Mouse (Mus musculus) cerebellum, adult 11 months (tissue): ENCODE results near the gene Ube2m.
"Not testable (repeated sequence)": the region's sequence is repeated elsewhere in the genome, so short reads cannot be mapped to it uniquely, and the experiment has no call there.

Experiments
- DNase-seq: peaks from one replicate; pipeline ENCODE4 v3.0.0; 2022

Gene Ube2m

DNA sequence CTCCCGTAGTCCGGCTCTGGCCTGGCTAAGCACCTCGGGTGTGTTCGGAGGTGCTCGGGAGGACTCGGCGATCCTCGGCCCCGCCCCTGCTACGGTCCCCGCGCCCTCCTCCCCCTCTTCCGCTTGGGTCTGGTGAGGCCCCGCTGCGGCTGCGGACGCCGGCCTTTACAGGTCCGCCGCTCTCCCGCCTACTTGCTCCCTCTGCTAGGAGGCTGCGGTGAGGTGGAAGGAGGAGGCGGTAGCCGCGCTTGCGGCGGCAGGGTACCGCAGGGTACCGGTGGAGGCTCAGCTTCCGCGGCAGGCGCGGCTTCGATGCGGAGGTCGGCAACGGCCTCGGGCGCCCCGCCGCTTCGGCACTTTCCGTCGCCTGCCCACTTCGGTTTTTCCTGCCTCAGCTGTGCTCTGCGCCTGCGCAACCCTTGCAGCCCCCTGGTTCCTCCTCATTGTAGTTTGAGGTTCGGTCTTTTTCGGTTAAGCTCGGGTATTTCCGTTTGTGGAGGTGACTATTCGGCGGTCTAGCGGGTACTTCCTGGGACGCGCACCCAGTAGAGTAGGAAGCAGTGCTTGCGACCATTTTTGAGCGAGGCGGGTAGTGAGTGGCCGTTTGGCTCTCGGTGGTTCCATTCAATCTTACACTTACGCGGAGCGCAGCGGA, at the start of gene Ube2m:
Ube2m (minus strand) TSS at position 375 of the 655 bp plus-strand sequence.
- peak; percentile 98 for DNase-seq

DNA sequence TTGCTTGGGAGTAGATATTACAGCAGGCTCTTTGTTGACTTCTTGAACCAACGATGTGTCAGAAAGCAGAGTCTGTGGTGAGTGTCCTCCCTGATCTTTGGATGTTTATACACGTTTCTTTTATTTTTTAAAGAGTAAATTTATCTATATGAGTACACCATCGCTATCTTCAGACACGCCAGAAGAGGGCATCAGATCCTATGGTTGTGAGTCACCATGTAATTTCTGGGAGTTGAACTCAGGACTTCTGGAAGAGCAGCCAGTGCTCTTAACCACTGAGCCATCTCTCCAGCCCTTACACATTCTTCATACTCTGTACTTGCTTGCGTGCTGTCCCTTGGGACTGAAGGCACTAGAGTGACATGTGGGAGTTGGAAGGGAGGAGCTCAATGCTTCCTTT, 34.2 kb upstream of the Ube2m start:
- no peak for DNase-seq

DNA sequence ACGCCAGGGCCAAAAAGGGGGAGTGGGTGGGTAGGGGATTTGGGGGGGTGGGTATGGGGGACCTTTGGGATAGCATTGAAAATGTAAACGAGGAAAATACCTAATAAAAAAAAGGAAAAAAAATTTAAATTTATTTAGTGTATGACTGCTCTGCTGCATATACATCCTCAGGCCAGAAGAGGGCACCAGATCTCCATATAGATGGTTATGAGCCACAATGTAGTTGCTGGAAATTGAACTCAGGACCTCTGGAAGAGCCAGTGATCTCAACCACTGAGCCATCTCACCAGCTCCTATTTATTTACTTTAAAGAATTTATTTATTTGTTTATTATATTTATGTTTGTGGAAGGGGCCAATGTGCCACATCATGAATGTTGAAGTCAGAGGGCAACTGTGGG, 25.3 kb upstream of the Ube2m start:
- DNase-seq: not testable (repeated sequence)

DNA sequence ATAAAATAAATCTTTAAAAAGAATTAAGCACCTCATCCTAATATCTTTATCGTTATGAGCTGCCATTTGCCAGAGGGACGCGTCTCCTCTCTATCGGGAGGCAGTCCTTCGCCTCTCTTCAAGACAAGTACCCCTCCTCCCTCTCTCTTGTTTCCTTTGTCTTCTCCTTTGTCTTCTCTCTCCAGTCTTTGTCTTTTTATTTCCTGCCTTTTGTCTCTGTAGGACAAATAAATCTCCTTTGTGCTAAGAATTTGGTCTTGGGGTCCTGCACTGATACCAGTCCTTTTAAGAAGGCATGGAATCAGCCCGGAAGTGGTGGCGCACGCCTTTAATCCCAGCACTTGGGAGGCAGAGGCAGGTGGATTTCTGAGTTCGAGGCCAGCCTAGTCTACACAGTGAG, 21.5 kb upstream of the Ube2m start:
- DNase-seq: no peak

DNA sequence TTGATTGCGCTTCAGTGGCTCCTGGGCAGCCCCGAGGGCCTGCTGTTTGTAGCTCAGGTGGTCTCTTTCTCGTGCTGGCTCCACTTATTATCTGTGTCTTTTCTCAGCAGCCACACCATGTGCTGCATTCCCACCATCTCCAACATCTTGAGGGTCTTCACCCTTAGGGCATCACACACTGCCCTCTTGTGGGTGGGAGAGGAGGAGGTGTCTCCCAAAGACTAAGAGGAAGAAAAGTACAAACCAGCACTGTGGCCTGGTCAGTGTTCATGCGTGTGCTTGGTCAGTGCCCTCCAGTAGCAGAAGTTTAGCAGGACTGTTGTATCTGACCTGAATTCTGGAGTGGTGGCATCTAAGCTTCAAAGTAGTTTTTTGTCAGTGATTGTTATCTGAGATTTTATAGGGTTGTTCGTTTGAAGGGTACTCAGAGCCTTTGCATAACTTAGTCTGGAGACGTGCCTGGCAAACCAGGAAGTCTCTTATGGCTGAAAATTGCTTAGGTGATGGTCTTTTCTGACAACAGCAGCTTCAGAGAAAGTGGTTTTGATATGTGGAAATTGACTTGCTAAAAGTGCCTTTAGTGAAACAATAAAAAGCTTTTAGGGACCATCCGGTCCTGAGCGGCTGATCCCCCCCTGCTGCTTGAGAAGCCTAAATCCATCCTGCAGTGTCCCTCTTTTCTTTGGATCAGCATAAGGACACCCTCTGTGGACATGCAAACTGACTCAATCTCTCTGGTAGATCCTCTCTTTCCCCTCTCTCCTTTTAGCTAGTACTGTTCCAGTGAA, 19.0 kb upstream of the Ube2m start:
- DNase-seq: no peak

DNA sequence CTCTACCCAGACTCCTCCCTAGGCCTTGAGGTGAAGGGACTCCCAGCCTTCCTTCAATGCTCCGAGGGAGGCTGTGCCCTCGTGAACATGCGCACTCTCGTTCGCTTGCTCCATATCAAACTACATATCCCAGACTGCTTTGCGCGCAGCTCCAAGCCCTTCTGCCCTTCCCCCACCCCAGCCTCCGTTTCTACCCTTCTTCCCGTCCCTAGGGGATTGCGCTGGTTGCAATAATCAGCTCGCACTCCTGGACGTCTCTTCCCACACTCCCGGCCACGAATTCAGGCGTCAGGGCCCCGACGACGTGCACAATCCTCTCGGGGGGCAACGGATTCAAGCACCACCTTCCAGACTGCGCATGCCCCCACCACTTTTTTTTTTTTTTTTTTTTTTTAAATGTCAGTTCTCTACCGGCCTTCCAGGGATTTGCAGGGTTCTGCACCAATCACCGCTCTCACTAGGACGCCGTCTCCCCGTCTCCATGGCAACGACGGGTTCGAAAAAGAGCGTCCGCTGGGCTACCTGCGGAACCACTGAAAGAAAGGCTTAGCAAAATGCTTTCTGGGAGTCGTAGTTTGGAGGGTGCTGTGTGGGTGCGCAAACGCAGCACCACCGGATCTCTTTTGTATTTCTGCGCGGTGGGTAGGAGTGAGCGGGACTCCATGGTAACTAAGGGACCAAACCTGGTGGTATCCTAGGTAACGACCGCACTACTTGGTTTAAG, 16.4 kb upstream of the Ube2m start, which contains the start of gene Mzf1:
Mzf1 (minus strand) TSS at position 478 of the 724 bp plus-strand sequence.
- peak; percentile 94 for DNase-seq

DNA sequence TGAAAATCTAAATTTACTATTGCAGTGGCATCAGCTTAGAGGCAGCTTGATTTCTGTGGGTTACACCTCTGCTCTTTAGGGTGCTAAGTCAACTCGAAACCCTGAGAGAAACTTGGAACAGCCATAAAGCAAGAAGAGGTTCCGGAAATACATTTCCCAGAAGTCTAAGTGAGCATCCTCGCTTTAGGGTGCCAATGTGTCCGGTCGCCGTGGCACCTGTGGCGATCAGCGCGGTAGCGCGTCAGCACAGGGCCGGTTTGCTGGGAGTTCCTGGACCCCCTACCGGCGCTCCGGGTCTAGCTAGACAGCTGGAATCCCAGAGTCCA, 15.8 kb upstream of the Ube2m start:
- no peak for DNase-seq

DNA sequence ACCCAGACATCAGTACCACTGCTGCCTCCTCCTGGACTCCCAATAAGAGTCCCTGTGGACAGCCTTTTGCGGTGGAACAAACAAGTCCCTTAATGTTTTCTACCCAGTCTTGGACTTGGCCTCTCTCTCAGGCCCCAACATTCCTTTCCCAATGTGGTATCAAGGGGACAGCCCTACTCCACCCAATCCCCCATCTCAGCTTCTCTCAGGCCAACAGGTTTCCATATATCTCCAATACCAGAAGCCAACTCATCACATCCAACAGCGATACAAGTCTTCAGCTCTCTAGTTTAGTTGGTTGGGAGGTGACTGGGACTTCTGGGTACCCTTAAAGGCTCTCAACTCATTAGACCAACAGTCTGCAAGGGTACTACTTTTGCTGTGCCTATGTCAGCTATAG, 15.4 kb upstream of the Ube2m start:
- DNase-seq: peak; percentile 25

DNA sequence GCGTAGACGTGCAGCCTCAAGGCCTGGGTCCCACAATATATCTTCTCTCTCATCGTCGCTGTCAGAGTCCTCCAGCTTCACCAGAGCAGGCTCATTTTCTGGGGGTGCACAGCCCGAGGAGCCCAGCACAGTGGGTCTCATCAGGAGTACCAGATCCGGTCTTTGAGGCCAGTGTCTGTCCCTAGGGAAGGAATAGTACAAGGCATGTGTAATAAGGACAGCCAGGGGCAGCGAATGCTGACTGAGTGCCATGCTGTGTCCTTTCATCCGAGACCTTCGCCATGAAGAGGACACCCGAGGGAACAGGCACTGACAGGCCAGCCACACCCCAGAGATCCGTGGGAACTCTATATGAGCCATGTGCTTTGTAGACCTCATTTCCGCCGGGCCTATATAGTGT, 14.9 kb upstream of the Ube2m start:
- DNase-seq: peak; percentile 34

DNA sequence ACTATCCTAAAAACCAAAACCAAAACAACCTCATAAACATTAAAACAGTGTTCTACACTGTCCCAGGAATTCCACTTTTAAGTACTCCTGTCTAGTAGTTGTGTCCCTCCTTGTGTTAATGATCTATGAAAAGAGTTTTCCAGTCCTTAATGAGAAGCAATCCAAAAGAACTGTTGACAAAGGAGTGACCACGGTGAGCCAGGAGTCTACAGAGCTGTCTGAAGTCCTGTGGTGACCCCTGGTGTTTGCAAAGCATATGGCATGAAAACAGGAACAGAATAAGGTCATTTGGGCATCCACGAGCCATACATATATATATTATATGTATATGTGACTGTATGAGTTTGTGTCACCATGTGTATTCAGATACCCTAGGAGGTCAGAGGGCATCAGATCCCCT, 8.0 kb upstream of the Ube2m start:
- peak; percentile 54 for DNase-seq

DNA sequence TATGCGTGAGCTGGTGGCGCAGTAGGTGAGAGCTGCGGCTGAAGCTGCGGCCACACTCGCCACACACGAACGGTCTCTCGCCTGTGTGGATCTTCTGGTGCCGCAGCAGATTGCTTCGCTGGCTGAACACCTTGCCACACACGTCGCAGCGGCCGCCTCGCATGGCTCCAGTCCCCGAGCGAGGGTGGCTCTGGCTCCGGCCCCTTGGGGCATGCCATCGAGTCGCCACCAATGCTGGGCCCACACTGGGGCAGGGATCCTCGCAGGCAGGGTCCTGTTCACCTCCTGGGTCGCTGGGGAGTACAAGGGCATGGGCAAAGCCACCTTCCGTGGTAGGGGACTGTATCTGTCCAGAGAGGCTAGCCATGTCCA, 6.2 kb upstream of the Ube2m start:
- DNase-seq: no peak

DNA sequence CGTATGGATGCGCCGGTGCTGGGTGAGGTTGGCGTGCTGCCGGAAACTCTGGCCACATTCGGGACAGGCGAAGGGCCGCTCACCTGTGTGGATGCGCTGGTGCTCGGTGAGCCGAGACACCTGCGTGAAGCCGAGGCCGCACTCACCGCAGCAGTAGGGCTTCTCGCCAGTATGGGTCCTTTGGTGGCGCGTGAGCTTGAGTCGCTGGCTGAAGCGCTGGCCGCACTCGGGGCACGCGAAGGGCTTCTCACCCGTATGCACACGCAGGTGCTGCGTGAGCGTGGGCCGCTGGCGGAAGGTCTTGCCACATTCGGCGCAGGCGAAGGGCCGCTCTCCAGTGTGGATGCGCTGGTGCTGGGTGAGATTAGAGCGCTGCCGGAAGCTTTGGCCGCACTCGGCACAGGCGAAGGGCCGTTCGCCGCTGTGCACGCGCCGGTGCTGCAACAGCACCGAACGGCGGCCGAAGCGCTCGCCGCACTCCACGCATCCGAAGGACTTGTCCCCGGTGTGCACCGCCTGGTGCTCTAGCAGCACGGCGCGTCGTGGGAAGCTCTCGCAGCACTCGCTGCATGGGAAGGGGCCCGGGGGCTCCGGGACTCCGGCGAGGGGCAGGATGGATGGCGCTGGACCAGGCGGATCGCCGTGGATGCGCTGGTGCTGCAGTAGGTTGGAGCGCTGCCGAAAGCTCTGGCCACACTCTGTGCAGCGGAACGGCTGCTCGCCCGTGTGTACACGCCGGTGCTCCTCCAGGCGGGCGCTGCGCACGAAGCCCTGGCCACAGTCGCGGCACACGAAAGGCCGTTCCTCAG, 5.6 kb upstream of the Ube2m start:
- peak; percentile 79 for DNase-seq

DNA sequence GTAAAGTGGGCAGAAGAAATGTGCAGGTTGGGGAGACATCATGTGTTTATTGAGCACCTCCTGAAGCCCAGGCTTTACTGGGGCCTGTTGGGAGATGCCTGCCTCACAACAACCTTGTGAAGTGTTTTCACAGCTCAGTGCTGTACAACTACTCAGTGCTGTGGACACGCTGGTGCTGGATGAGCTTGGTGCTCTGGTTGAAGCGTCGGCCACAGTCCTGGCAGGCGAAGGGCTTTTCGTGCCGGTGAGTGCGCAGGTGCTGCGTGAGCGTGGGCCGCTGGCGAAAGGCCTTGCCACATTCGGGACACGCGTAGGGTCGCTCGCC, 5.0 kb upstream of the Ube2m start:
- DNase-seq: no peak

DNA sequence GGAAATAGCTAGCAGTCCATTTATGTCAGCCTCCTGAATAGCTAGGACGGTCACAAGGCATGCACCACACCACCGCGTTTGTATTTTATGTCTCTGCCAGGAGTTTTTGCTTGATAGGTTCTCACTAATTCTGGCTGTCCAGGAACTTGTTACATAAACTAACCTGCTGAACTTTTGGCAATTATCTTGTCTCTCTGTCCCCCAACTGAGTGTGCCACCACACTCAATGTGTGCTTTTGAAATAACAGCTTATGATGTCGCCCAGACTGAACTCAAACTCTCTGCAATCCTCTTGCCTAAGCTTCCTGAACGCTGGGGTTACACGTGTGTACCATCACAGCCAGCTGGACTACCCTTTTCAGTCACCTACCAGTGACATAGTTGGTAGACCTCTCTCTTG, 4.4 kb upstream of the Ube2m start:
- peak; percentile 17 for DNase-seq

DNA sequence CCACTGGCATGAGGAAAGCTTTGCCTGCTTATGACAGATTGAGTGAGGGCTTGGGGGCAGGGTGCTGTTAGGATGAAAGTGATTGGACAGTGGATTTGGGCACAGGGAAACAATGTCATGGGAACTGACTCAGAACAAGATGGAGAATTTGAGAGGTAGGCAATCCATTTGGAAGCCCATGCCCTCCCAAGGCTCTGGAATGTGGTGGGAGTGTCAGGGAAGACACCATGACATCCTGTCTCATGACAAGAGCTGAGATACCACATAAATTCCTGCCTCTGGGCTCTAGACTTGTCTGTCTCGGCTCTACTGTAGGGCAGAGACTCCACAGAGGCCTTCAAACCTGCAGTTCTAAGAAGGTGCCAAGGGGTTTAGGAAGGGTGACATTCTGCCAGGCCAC, 3.2 kb upstream of the Ube2m start:
- no peak for DNase-seq

DNA sequence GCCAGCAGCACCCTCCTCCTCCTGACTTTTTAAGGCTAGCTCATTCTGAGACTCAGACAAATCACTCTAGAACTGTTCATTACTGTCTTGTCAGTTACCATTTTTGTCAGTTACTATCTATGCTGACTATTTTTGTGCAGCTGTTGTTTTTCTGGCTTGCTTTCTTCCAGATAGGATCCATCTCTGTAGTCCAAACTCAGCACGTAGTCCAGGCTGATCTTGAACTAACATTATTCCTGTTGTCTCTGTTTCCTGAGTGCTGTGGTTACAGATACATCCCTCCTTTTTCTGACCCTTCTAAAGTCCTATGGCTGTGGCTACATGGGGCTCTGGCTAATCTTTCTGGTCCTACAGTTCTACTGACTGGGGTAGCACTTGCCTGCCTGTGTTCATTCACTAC, 1.1 kb upstream of the Ube2m start:
- DNase-seq: no peak

DNA sequence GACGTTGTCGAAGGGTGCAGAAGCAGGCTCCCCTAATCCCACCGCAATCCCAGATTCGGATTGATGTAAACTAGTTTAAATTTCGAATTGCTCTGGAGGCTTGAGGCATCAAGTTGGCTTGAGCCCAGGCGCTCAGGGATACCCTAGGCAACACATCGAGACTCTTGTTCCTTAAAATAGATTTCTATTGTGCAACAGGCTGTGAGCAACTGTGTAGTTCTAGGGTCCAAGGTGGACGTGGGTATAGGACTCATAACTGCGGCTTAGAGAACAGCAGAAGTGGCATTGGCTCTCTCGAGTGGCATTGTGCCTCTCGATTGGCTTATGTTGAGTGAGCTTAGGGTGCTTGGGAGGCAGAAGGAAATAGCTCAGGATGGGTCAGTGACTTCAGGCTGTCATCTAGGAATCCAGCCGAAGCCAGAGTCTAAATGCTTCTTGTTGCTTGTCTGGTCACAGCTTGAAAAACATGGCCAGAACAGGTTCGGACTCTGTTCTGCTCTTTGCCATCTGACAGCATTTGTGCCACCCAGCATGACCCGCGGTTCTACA, 620 bp upstream of the Ube2m start:
- DNase-seq: no peak

DNA sequence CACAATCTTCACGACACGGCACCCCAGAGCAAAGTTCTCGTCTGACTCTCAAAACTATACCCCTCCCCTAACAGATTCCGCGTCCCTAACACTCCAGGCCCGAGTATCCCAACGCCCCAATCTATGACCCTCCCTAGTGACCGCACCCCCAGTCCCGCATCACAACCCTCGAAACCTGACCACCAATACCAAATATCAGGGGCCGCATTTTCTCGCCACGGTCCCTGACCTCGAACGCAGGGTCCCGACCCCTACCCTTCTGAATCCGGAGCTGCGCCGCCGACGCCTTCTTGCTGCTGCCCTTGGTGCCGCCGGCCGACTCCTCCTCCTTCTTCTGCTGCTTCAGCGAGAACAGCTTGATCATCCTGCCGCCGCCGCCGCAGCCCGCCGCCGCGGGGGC, 709 bp downstream of the Ube2m start:
- no peak for DNase-seq

DNA sequence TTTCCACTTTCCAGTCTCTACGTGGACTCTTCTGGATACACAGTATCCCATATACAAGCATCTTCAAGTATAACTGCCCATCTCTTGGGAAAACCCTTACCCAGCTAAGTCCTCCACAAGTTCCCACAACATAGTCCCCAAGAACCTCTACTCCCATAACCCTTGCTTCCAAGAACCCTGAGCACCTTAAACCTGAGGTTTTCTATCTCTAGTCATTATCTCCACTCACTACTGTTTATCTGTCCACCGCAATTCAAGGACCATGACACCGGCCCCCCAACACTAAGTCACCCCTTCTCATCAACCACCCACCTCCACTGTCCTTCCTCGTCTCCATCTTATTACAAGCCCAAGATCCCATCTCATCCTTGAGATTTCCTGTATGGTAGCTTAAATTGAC, 1.3 kb downstream of the Ube2m start:
- DNase-seq: no peak

DNA sequence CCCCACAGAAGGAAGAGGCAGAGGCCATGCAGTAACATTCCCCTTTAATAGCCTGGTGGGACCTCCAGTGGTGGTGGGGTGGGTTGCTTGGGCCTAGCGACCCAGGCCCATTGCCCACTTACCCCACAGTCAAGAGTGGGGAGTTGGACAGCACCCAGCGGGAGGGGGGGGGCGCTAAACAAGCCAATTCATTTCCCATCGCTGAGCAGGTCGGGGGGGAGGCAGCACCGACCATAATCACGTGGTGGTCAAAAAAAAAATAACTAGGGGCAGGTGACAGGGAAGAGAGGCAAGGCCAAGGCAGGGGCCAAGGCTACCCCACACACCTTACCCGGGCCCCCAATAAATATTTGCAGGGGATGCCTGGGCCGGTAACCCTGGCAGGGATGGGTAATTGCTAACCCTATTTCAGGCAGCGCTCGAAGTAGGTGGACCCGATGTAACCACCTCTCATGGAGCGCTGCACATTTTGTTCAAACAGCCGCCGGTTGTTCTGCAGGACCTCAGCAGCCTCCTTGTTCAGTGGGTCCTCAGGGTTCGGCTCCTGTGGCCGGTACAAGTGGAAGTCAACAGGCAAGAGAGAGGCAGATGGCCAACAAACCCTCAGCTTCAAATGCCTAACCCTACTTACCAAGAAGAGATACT, 2.7 kb downstream of the Ube2m start:
- peak; percentile 66 for DNase-seq

DNA sequence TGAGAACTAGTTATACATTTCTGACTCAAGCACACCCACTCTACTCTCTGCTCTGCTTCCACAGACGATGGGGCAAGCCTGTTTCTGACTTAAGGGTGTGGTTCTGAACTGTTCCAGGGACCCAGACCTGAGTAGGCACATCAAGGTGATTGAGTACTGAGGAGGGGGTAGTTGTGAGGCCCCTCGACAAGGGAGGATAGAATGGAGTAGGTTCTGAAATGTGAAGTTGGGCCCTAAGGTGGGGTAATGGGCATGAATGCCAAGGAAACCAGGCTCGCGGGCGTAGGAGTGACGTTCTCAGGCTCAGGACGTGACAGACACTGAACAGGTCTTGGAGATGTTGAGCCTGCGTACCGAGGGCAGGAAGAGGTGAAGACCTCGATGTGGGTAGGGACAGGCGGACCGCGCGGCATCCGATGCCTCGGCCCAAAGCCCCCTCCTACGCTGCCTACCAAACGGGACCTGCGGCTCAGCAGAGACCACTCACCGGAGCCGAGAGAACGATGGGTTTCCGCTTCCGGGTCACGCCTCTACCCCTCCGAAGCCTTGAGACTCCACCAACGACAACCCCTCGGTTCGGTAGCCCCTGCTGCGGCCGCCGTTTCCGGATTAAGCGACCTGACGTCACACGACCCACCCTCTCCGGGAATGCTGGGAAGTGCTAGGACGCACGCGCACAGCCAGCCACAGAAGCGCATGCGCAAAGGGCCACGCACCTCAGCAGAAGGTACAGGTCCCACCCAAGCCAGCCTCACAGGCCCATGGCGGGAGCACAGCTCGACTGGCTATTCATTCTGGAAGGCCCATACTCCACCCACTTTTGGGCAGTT, 3.7 kb downstream of the Ube2m start, which contains the start of gene Chmp2a:
Chmp2a (minus strand) TSS at position 660 of the 830 bp plus-strand sequence.
- peak; percentile 98 for DNase-seq
